Mouse (Mus musculus) activated CD4-positive, CD25-positive, alpha-beta regulatory T cell, adult 4 months (primary cell): ENCODE results near the gene Tespa1. TPM values are rescaled to one million over a fixed set of nuclear protein-coding genes. Genes with fewer than 3 reads are reported as not detected.
"Not testable (repeated sequence)": the region's sequence is repeated elsewhere in the genome, so short reads cannot be mapped to it uniquely, and the experiment has no call there.

Experiments used
- ATAC-seq: one replicate; pipeline ENCODE4 v1.8.0; 2017
- polyA plus RNA-seq, 2 experiments: library from polyadenylated mRNA; unstranded; fragments of 100-300 nt; shearing (Covaris generic); gene quantifications; one replicate each; pipeline ENCODE4 v1.2.1; 2017

Gene Tespa1
- polyA plus RNA-seq = 100 to 1,000 TPM; 277 to 337 TPM

- peak; percentile 98 for ATAC-seq
Measured at GRCm38 (mm10) chr10:130322637-130323036, at the start of gene Tespa1. Gene Tespa1 (plus strand): TSS chr10:130322870.

- ATAC-seq = no peak
Measured at GRCm38 (mm10) chr10:130275759-130276158, 46.9 kb upstream of the Tespa1 start.

- ATAC-seq = no peak
Measured at GRCm38 (mm10) chr10:130276496-130276895, 46.2 kb upstream of the Tespa1 start.

- no peak for ATAC-seq
Measured at GRCm38 (mm10) chr10:130280066-130280465, 42.6 kb upstream of the Tespa1 start, which contains the start of gene Neurod4. Gene Neurod4 (minus strand): TSS chr10:130280240.

- no peak for ATAC-seq
Measured at GRCm38 (mm10) chr10:130281982-130282449, 40.7 kb upstream of the Tespa1 start.

GRCm38 (mm10) chr10:130287201-130287600, 35.5 kb upstream of the Tespa1 start:
- no peak for ATAC-seq

GRCm38 (mm10) chr10:130288007-130288406, 34.7 kb upstream of the Tespa1 start:
- no peak for ATAC-seq

- no peak for ATAC-seq
Measured at GRCm38 (mm10) chr10:130293741-130294408, 28.8 kb upstream of the Tespa1 start.

GRCm38 (mm10) chr10:130298748-130299147, 23.9 kb upstream of the Tespa1 start:
- peak; percentile 57 for ATAC-seq

GRCm38 (mm10) chr10:130304138-130304537, 18.5 kb upstream of the Tespa1 start:
- not testable (repeated sequence) for ATAC-seq

GRCm38 (mm10) chr10:130311534-130312227, 11.0 kb upstream of the Tespa1 start:
- ATAC-seq = peak; percentile 81

GRCm38 (mm10) chr10:130313531-130313930, 9.1 kb upstream of the Tespa1 start:
- ATAC-seq = peak; percentile 83

- no peak for ATAC-seq
Measured at GRCm38 (mm10) chr10:130314110-130314829, 8.4 kb upstream of the Tespa1 start.

GRCm38 (mm10) chr10:130315846-130316245, 6.8 kb upstream of the Tespa1 start:
- ATAC-seq = no peak

- no peak for ATAC-seq
Measured at GRCm38 (mm10) chr10:130318720-130319119, 4.0 kb upstream of the Tespa1 start.

GRCm38 (mm10) chr10:130320715-130321114, 2.0 kb upstream of the Tespa1 start:
- ATAC-seq = no peak

- no peak for ATAC-seq
Measured at GRCm38 (mm10) chr10:130322062-130322461, 608 bp upstream of the Tespa1 start.

GRCm38 (mm10) chr10:130324243-130324642, 1.6 kb downstream of the Tespa1 start:
- peak; percentile 8 for ATAC-seq

- ATAC-seq = peak; percentile 73
Measured at GRCm38 (mm10) chr10:130330711-130331110, 8.0 kb downstream of the Tespa1 start.

- ATAC-seq = peak; percentile 84
Measured at GRCm38 (mm10) chr10:130336385-130336784, 13.7 kb downstream of the Tespa1 start.

GRCm38 (mm10) chr10:130337581-130337980, 14.9 kb downstream of the Tespa1 start:
- ATAC-seq = peak; percentile 12

- not testable (repeated sequence) for ATAC-seq
Measured at GRCm38 (mm10) chr10:130340050-130340449, 17.4 kb downstream of the Tespa1 start.

GRCm38 (mm10) chr10:130344056-130344455, 21.4 kb downstream of the Tespa1 start:
- peak; percentile 89 for ATAC-seq
